Mouse (Mus musculus) liver, adult 2 months (tissue): ENCODE results near the gene Hoxb7.

Source experiments
- CTCF ChIP-seq: fragments of 200-500 bp; IDR thresholded peaks from 2 replicates; pipeline ENCODE4 v1.5.1; 2011; ENCODE audit warnings: low read depth, low read length, control low read depth
- POLR2A ChIP-seq: fragments of 200-500 bp; IDR thresholded peaks from 2 replicates; pipeline ENCODE4 v1.6.1; 2011; ENCODE audit warnings: low read length, control low read depth; ENCODE audit not compliant: insufficient read depth; ENCODE audit errors: extremely low read depth

DNA sequence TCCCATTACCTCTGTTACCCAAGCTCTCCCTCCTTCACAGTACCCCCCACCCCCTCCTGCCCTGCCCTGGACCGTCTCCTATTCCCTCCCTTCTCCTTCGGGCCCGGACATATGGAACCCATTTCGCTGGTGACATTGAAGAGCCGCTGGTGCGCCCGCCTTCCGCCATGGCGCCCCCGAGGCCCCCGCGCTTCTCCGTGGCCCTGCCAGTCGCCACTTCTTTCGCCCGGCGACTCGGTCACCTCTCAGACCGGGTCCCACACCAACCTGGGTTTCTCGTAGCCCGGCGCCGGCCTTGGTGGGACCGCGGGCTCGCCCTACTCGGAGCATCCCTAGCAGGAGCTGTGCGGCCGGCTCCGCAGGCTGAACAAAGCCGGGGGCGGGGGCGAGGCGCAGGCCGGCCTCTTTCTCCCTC is 46.2 kb downstream of the Hoxb7 start:
- TF ChIP-seq POLR2A (no peak), CTCF (no peak)
